Mouse (Mus musculus) lung, embryonic 14.5 days (tissue): ENCODE results near the gene Bhlhe41. TPM values are rescaled to one million over a fixed set of nuclear protein-coding genes. Genes with fewer than 3 reads are reported as not detected.

ENCODE experiments used
- ATAC-seq: fragments of 200-750 bp; cut with Nextera tagmentation; 2 replicates; pipeline ENCODE4 v1.8.0; 2017; ENCODE audit warnings: mild to moderate bottlenecking, moderate TSS enrichment, moderate library complexity; ENCODE audit not compliant: insufficient read depth
- DNase-seq: peaks from one replicate; pipeline ENCODE4 v3.0.0-alpha.2; 2015
- H3K27ac ChIP-seq: fragments of 300-500 bp; sonication (generic); 2 replicates; pipeline ENCODE4 v1.5.1; 2014; ENCODE audit warnings: low read depth, mild to moderate bottlenecking, moderate library complexity
- H3K27me3 ChIP-seq: fragments of 300-500 bp; sonication (generic); 2 replicates; pipeline ENCODE4 v1.6.1; 2014; ENCODE audit warnings: low read length, control low read depth; ENCODE audit not compliant: insufficient read depth
- H3K36me3 ChIP-seq: fragments of 300-500 bp; sonication (generic); 2 replicates; pipeline ENCODE4 v1.6.1; 2014; ENCODE audit warnings: control low read depth; ENCODE audit not compliant: insufficient read depth
- H3K4me1 ChIP-seq: fragments of 300-500 bp; sonication (generic); 2 replicates; pipeline ENCODE4 v1.6.1; 2014; ENCODE audit warnings: antibody characterized with exemption, control low read depth; ENCODE audit not compliant: insufficient read depth
- H3K4me2 ChIP-seq: fragments of 300-500 bp; sonication (generic); 2 replicates; pipeline ENCODE4 v1.6.1; 2014; ENCODE audit warnings: mild to moderate bottlenecking
- H3K4me3 ChIP-seq: fragments of 300-500 bp; sonication (generic); 2 replicates; pipeline ENCODE4 v1.5.1; 2014; ENCODE audit warnings: low read depth, low read length
- H3K9ac ChIP-seq: fragments of 300-500 bp; sonication (generic); 2 replicates; pipeline ENCODE4 v1.6.1; 2014
- H3K9me3 ChIP-seq: fragments of 300-500 bp; sonication (generic); 2 replicates; pipeline ENCODE4 v1.6.1; 2016; ENCODE audit warnings: low read depth, low read length, control low read depth
- CTCF ChIP-seq: IDR thresholded peaks from 2 replicates; pipeline ENCODE4 v1.5.1; 2016; ENCODE audit warnings: antibody characterized with exemption, low read depth
- WGBS: fragments of 180-500 bp; shearing (Covaris S2); extraction: QIAGEN DNeasy Blood & Tissue Kit; methylation state at CpG from one replicate; pipeline ENCODE4 v1.1.7; 2014; 5-methylcytosine and 5-hydroxymethylcytosine counted together
- polyA plus RNA-seq: library from polyadenylated mRNA; unstranded; fragments of >200 nt; fragmentation: Nextera tagmentation; extraction: Ambion mirVana; gene quantifications from 2 replicates; pipeline ENCODE4 v1.2.1, GENCODE M21; 2014

The Bhlhe41 gene
- polyA plus RNA-seq, 1 experiment from 2014 or later = 0.53 TPM

GRCm38 (mm10) chr6:145904169-145904568 lies 38.8 kb upstream of the Bhlhe41 start:
- Histone ChIP-seq H3K27ac (no peak overlapping the region), H3K4me1 (no peaks in the 10 kb centered on the region), H3K9ac (no peak overlapping the region), H3K27me3 (no peaks in the 10 kb centered on the region), H3K4me2 (no peak overlapping the region), H3K9me3 (no peaks in the 10 kb centered on the region), H3K36me3 (no peaks in the 10 kb centered on the region), H3K4me3 (no peak overlapping the region)
- ATAC-seq (no peak), DNase-seq (no peak)
- TF ChIP-seq CTCF = no peak
- WGBS = 92% methylated on average over 5 of the region's 5 CpGs

GRCm38 (mm10) chr6:145894669-145895342 lies 29.4 kb upstream of the Bhlhe41 start:
- Histone ChIP-seq H3K36me3 (no peaks in the 10 kb centered on the region), H3K4me3 (no peak overlapping the region), H3K9ac (no peak overlapping the region), H3K4me1 (no peaks in the 10 kb centered on the region), H3K4me2 (no peak overlapping the region), H3K27me3 (no peaks in the 10 kb centered on the region), H3K27ac (no peak overlapping the region), H3K9me3 (no peaks in the 10 kb centered on the region)
- WGBS = 59% methylated on average over 8 of the region's 8 CpGs
- DNase-seq (no peak), ATAC-seq (no peak)
- no peak for TF ChIP-seq CTCF

- Histone ChIP-seq H3K27me3 (no peaks in the 10 kb centered on the region), H3K27ac (no peak overlapping the region), H3K4me1 (no peaks in the 10 kb centered on the region), H3K4me2 (no peak overlapping the region), H3K36me3 (no peaks in the 10 kb centered on the region), H3K9me3 (no peaks in the 10 kb centered on the region), H3K9ac (no peak overlapping the region), H3K4me3 (no peak overlapping the region)
- 74% methylated on average over 13 of the region's 13 CpGs for WGBS
- no peak for DNase-seq
- ATAC-seq = no peak
- no peak for TF ChIP-seq CTCF
These were observed 28.1 kb upstream of the Bhlhe41 start for GRCm38 (mm10) chr6:145893366-145894021.

GRCm38 (mm10) chr6:145892381-145893265 lies 27.3 kb upstream of the Bhlhe41 start:
- H3K36me3 ChIP-seq = no peaks in the 10 kb centered on the region
- no peak overlapping the region for H3K27ac ChIP-seq
- no peak for DNase-seq
- H3K27me3 ChIP-seq = no peaks in the 10 kb centered on the region
- no peaks in the 10 kb centered on the region for H3K9me3 ChIP-seq
- no peak overlapping the region for H3K4me2 ChIP-seq
- H3K9ac ChIP-seq = no peak overlapping the region
- no peak for TF ChIP-seq CTCF
- 89% methylated on average over 20 of the region's 20 CpGs for WGBS
- no peaks in the 10 kb centered on the region for H3K4me1 ChIP-seq
- ATAC-seq = no peak
- H3K4me3 ChIP-seq = no peak overlapping the region

GRCm38 (mm10) chr6:145891951-145892350 lies 26.6 kb upstream of the Bhlhe41 start:
- Histone ChIP-seq H3K9ac (no peak overlapping the region), H3K36me3 (no peaks in the 10 kb centered on the region), H3K4me3 (no peak overlapping the region), H3K9me3 (no peaks in the 10 kb centered on the region), H3K27me3 (no peaks in the 10 kb centered on the region), H3K27ac (no peak overlapping the region), H3K4me1 (no peaks in the 10 kb centered on the region), H3K4me2 (no peak overlapping the region)
- no peak for TF ChIP-seq CTCF
- no peak for ATAC-seq
- DNase-seq = peak; percentile 17
- WGBS = 50% methylated on average over 11 of the region's 11 CpGs

GRCm38 (mm10) chr6:145887719-145888118 lies 22.4 kb upstream of the Bhlhe41 start:
- no peaks in the 10 kb centered on the region for H3K36me3 ChIP-seq

GRCm38 (mm10) chr6:145886277-145886676 lies 20.9 kb upstream of the Bhlhe41 start:
- H3K4me2 ChIP-seq = no peak overlapping the region
- no peak overlapping the region for H3K9ac ChIP-seq
- TF ChIP-seq CTCF = no peak
- no peak overlapping the region for H3K27ac ChIP-seq
- no peaks in the 10 kb centered on the region for H3K4me1 ChIP-seq
- DNase-seq = peak; percentile 38
- H3K4me3 ChIP-seq = no peak overlapping the region
- H3K9me3 ChIP-seq = no peaks in the 10 kb centered on the region
- H3K36me3 ChIP-seq = no peaks in the 10 kb centered on the region
- WGBS = 50% methylated on average over 8 of the region's 8 CpGs
- H3K27me3 ChIP-seq = no peaks in the 10 kb centered on the region
- ATAC-seq = no peak

More at GRCm38 (mm10) chr6:145887719-145888118, 22.4 kb upstream of the Bhlhe41 start:
- H3K4me2 ChIP-seq = no peak overlapping the region
- H3K27me3 ChIP-seq = no peaks in the 10 kb centered on the region
- no peaks in the 10 kb centered on the region for H3K4me1 ChIP-seq
- no peak for ATAC-seq
- H3K4me3 ChIP-seq = no peak overlapping the region
- no peak overlapping the region for H3K9ac ChIP-seq
- H3K9me3 ChIP-seq = no peaks in the 10 kb centered on the region
- 65% methylated on average over 6 of the region's 6 CpGs for WGBS
- no peak overlapping the region for H3K27ac ChIP-seq
- no peak for TF ChIP-seq CTCF
- no peak for DNase-seq
